Mouse (Mus musculus): ENCODE measurements at regions not wholly inside any gene's neighbourhood (a gene's known extent, or its start where the extent isn't known, plus 50 kb on each side); places are given as distances from the start of the nearest gene placed in this dataset.

GRCm38 (mm10) chr5:111555312-111555957 is 138.3 kb downstream of the Mn1 start:
- peaks cover 27% of the 10 kb centered on the region for H3K4me1 ChIP-seq (replicated peaks; ENCODE audit: control insufficient read depth, insufficient read depth, low read length)
- H3K9ac ChIP-seq (ENCODE audit: low read length): peak overlapping the region; percentile 51; the same call in 1 of the 2 replicates
- no peaks in the 10 kb centered on the region for H3K36me3 ChIP-seq (ENCODE audit: control insufficient read depth, insufficient read depth, low read length)
- ATAC-seq (replicated peaks; ENCODE audit: low FRiP score): peak; percentile 49
- no peaks in the 10 kb centered on the region for H3K9me3 ChIP-seq (ENCODE audit: control insufficient read depth, low read length)
- peak overlapping the region; percentile 32; the same call in 1 of the 2 replicates for H3K4me2 ChIP-seq (ENCODE audit: low read depth, low read length, severe bottlenecking)
- 0% methylated on average over 5 of the region's 5 CpGs for WGBS
- H3K4me3 ChIP-seq (ENCODE audit: low read depth, low read length): no peak overlapping the region
- peak overlapping the region; percentile 91 for H3K27ac ChIP-seq (ENCODE audit: low read depth, low read length)
- no peaks in the 10 kb centered on the region for H3K27me3 ChIP-seq (ENCODE audit: control insufficient read depth, insufficient read depth, low read length)
- DNase-seq (ENCODE audit: low spot score): no peak

DNA sequence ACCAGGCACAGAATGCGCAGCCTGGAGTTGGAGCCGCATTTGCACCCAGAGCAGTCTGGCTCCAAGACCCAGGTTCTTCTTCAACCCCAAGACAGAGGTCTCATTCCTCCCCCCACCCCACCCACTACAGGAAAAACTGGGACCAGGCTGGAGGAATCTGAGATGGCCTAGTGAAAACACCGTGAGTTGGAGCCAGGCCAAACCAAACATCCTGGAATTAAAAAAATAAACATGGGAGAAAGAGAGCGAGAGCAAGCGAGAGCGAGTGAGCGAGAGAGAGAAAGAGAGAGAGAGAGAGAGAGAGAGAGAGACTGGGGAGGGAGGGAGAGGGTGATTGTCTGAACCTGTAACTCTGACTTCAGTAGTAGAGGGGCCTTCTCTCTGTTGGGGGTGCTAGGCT is 138.8 kb downstream of the Mn1 start:
- Histone ChIP-seq H3K9me3 (ENCODE audit: control insufficient read depth, low read length) (no peaks in the 10 kb centered on the region), H3K27me3 (ENCODE audit: control insufficient read depth, insufficient read depth, low read length) (no peaks in the 10 kb centered on the region), H3K4me3 (ENCODE audit: low read depth, low read length) (no peak overlapping the region), H3K4me1 (replicated peaks; ENCODE audit: control insufficient read depth, insufficient read depth, low read length) (peaks cover 31% of the 10 kb centered on the region), H3K4me2 (ENCODE audit: low read depth, low read length, severe bottlenecking) (no peak overlapping the region), H3K9ac (ENCODE audit: low read length) (0 out of 2 replicates have a peak overlapping the region, but pooled peaks have one; percentile 37), H3K27ac (ENCODE audit: low read depth, low read length) (peak overlapping the region; percentile 91), H3K36me3 (ENCODE audit: control insufficient read depth, insufficient read depth, low read length) (no peaks in the 10 kb centered on the region)
- DNase-seq (ENCODE audit: low spot score): no peak
- ATAC-seq (replicated peaks; ENCODE audit: low FRiP score): no peak
- 66% methylated on average over 7 of the region's 7 CpGs for WGBS

GRCm38 (mm10) chr5:111560432-111560831 is 143.3 kb downstream of the Mn1 start:
- Histone ChIP-seq H3K9ac (ENCODE audit: low read length) (no peak overlapping the region), H3K4me2 (ENCODE audit: low read depth, low read length, severe bottlenecking) (no peak overlapping the region), H3K9me3 (ENCODE audit: control insufficient read depth, low read length) (no peaks in the 10 kb centered on the region), H3K27me3 (ENCODE audit: control insufficient read depth, insufficient read depth, low read length) (no peaks in the 10 kb centered on the region), H3K27ac (ENCODE audit: low read depth, low read length) (no peak overlapping the region), H3K4me1 (replicated peaks; ENCODE audit: control insufficient read depth, insufficient read depth, low read length) (peaks cover 18% of the 10 kb centered on the region), H3K4me3 (ENCODE audit: low read depth, low read length) (no peak overlapping the region), H3K36me3 (ENCODE audit: control insufficient read depth, insufficient read depth, low read length) (no peaks in the 10 kb centered on the region)
- ATAC-seq (replicated peaks; ENCODE audit: low FRiP score): no peak
- 58% methylated on average over 8 of the region's 9 CpGs for WGBS
- DNase-seq (ENCODE audit: low spot score): no peak

DNA sequence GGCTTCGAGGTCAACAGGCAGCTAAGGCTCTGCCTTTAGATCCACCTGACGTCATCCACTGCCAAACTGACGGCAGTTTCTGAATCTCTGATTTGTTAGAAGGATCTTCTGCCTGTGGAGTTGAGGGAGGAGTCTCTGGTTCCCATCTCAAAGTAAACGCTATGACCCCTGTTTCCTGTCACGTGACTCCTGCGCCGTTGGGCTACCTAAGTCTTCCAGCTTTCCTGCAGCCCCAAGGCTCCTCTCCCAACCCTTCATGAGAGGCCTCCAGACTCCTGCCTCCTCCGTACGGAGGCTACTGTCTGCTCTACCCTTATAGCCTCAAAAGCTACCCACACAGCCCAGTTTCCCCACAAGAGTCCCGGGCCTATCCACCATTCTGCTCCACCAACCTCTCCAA is 144.1 kb downstream of the Mn1 start:
- Histone ChIP-seq H3K4me2 (ENCODE audit: low read depth, low read length, severe bottlenecking) (no peak overlapping the region), H3K9me3 (ENCODE audit: control insufficient read depth, low read length) (no peaks in the 10 kb centered on the region), H3K4me1 (replicated peaks; ENCODE audit: control insufficient read depth, insufficient read depth, low read length) (peaks cover 12% of the 10 kb centered on the region; the same call in 1 of the 2 replicates), H3K27ac (ENCODE audit: low read depth, low read length) (no peak overlapping the region), H3K27me3 (ENCODE audit: control insufficient read depth, insufficient read depth, low read length) (no peaks in the 10 kb centered on the region), H3K4me3 (ENCODE audit: low read depth, low read length) (no peak overlapping the region), H3K36me3 (ENCODE audit: control insufficient read depth, insufficient read depth, low read length) (no peaks in the 10 kb centered on the region), H3K9ac (ENCODE audit: low read length) (no peak overlapping the region)
- DNase-seq (ENCODE audit: low spot score): no peak
- no peak for ATAC-seq (replicated peaks; ENCODE audit: low FRiP score)
- WGBS: 86% methylated on average over 10 of the region's 10 CpGs

GRCm38 (mm10) chr5:111570826-111571225 is 153.7 kb downstream of the Mn1 start:
- ATAC-seq (replicated peaks; ENCODE audit: low FRiP score): no peak
- 29% methylated on average over 10 of the region's 10 CpGs for WGBS
- H3K4me2 ChIP-seq (ENCODE audit: low read depth, low read length, severe bottlenecking): no peak overlapping the region
- no peaks in the 10 kb centered on the region for H3K36me3 ChIP-seq (ENCODE audit: control insufficient read depth, insufficient read depth, low read length)
- H3K9me3 ChIP-seq (ENCODE audit: control insufficient read depth, low read length): no peaks in the 10 kb centered on the region
- H3K27ac ChIP-seq (ENCODE audit: low read depth, low read length): no peak overlapping the region
- H3K4me1 ChIP-seq (replicated peaks; ENCODE audit: control insufficient read depth, insufficient read depth, low read length): peaks cover 19% of the 10 kb centered on the region; the same call in 1 of the 2 replicates
- no peaks in the 10 kb centered on the region for H3K27me3 ChIP-seq (ENCODE audit: control insufficient read depth, insufficient read depth, low read length)
- DNase-seq (ENCODE audit: low spot score): no peak
- no peak overlapping the region for H3K9ac ChIP-seq (ENCODE audit: low read length)
- H3K4me3 ChIP-seq (ENCODE audit: low read depth, low read length): no peak overlapping the region

DNA sequence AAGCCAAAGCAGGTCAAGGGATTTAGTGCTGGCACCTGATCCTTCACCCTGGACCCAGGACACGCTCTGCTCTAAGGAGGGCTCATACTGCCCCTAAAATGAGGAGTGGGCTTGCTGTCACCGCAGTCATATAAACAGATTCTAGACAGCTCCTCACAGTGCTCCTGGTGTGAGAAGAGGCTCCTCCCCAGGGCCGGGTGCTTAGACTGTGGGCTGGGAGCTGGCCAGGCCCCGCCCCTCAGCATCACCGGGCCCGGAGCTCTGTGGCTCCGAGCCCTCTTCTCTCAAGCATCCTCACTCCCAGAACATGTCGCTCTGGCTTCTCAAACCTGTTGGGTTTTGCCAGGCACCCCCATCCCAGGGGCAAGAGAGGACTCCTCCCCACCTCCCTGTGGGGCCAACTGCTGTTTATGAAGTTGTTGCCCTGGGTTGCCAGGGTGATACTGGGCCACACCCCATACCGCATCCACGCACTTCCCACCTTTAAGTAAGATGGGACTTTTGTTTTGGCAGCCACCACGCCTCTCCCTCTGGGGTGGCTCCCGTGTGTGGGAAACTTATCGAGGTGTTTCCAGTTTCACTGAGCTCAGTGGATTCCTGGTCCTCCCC is 156.2 kb downstream of the Mn1 start:
- Histone ChIP-seq H3K4me1 (replicated peaks; ENCODE audit: control insufficient read depth, insufficient read depth, low read length) (peaks cover 37% of the 10 kb centered on the region), H3K4me2 (ENCODE audit: low read depth, low read length, severe bottlenecking) (no peak overlapping the region), H3K27me3 (ENCODE audit: control insufficient read depth, insufficient read depth, low read length) (no peaks in the 10 kb centered on the region), H3K27ac (ENCODE audit: low read depth, low read length) (no peak overlapping the region), H3K9me3 (ENCODE audit: control insufficient read depth, low read length) (no peaks in the 10 kb centered on the region), H3K4me3 (ENCODE audit: low read depth, low read length) (no peak overlapping the region), H3K36me3 (ENCODE audit: control insufficient read depth, insufficient read depth, low read length) (no peaks in the 10 kb centered on the region), H3K9ac (ENCODE audit: low read length) (0 out of 2 replicates have a peak overlapping the region, but pooled peaks have one; percentile 5)
- 22% methylated on average over 13 of the region's 13 CpGs for WGBS
- ATAC-seq (replicated peaks; ENCODE audit: low FRiP score): no peak; the same call in 1 of the 2 replicates
- no peak for DNase-seq (ENCODE audit: low spot score)

GRCm38 (mm10) chr5:111574219-111574840 is 157.2 kb downstream of the Mn1 start:
- DNase-seq (ENCODE audit: low spot score) (no peak), ATAC-seq (replicated peaks; ENCODE audit: low FRiP score) (no peak)
- Histone ChIP-seq H3K36me3 (ENCODE audit: control insufficient read depth, insufficient read depth, low read length) (no peaks in the 10 kb centered on the region), H3K4me3 (ENCODE audit: low read depth, low read length) (no peak overlapping the region), H3K9me3 (ENCODE audit: control insufficient read depth, low read length) (no peaks in the 10 kb centered on the region), H3K4me1 (replicated peaks; ENCODE audit: control insufficient read depth, insufficient read depth, low read length) (peaks cover 47% of the 10 kb centered on the region), H3K27ac (ENCODE audit: low read depth, low read length) (no peak overlapping the region), H3K9ac (ENCODE audit: low read length) (no peak overlapping the region), H3K4me2 (ENCODE audit: low read depth, low read length, severe bottlenecking) (no peak overlapping the region), H3K27me3 (ENCODE audit: control insufficient read depth, insufficient read depth, low read length) (no peaks in the 10 kb centered on the region)
- WGBS: 27% methylated on average over 8 of the region's 8 CpGs

DNA sequence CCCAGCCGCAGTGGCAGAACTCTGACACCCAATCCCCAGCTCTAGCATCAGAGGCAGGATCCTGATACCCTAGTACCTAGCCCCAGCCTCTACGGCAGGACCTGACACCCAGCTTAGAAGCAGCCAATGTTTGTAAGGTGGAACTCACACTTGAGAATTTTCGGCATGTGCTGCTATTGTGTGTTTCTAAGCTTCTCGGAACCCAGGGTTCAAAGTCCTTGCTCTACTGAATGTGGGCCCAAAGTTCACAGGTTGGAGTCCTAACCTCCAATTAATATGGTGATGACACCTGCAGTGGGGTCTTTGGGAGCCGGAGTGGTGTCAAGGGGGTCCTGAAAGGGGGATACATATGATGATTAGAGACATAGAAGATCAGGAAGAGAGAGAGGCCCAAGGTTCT is 158.2 kb downstream of the Mn1 start:
- no peak overlapping the region for H3K4me3 ChIP-seq (ENCODE audit: low read depth, low read length)
- H3K27ac ChIP-seq (ENCODE audit: low read depth, low read length): no peak overlapping the region
- no peaks in the 10 kb centered on the region for H3K27me3 ChIP-seq (ENCODE audit: control insufficient read depth, insufficient read depth, low read length)
- peaks cover 51% of the 10 kb centered on the region for H3K4me1 ChIP-seq (replicated peaks; ENCODE audit: control insufficient read depth, insufficient read depth, low read length)
- ATAC-seq (replicated peaks; ENCODE audit: low FRiP score) (no peak), DNase-seq (ENCODE audit: low spot score) (no peak)
- WGBS: 84% methylated on average over 5 of the region's 5 CpGs
- H3K4me2 ChIP-seq (ENCODE audit: low read depth, low read length, severe bottlenecking): no peak overlapping the region
- H3K9ac ChIP-seq (ENCODE audit: low read length): no peak overlapping the region
- no peaks in the 10 kb centered on the region for H3K9me3 ChIP-seq (ENCODE audit: control insufficient read depth, low read length)
- H3K36me3 ChIP-seq (ENCODE audit: control insufficient read depth, insufficient read depth, low read length): no peaks in the 10 kb centered on the region

All from forebrain, embryonic 11.5 days (tissue).